Mouse (Mus musculus): ENCODE results near the gene Gpr150.
A peak's percentile ranks its signal among the peaks of the same experiment; 100 is the strongest.

The Gpr150 gene

GRCm38 (mm10) chr13:76056896-76057266, at the start of gene Gpr150:
Gene Gpr150, minus strand, starts transcription at chr13:76056996.
- DNase-seq (ENCODE audit: inconsistent age in 2 of 2, low spot score in 1 of 2): no peak

- peak in 1 of 2 experiments; percentile 68 for DNase-seq (ENCODE audit: inconsistent age in 2 of 2, low spot score in 1 of 2)
Measured at GRCm38 (mm10) chr13:76101989-76102388, 45.2 kb upstream of the Gpr150 start.

- peak; percentile 96 to 97 for DNase-seq (ENCODE audit: inconsistent age in 2 of 2, low spot score in 1 of 2)
Measured at GRCm38 (mm10) chr13:76098493-76099303, 41.9 kb upstream of the Gpr150 start, which contains the start of the genes Arsk and Ttc37. Gene Arsk, minus strand, starts transcription at chr13:76098660. Gene Ttc37, plus strand, starts transcription at chr13:76098734.

GRCm38 (mm10) chr13:76098116-76098492, 41.3 kb upstream of the Gpr150 start:
- DNase-seq (ENCODE audit: inconsistent age in 2 of 2, low spot score in 1 of 2): no peak

- no peak for DNase-seq (ENCODE audit: inconsistent age in 2 of 2, low spot score in 1 of 2)
Measured at GRCm38 (mm10) chr13:76074323-76074722, 17.5 kb upstream of the Gpr150 start.

- DNase-seq (ENCODE audit: inconsistent age in 2 of 2, low spot score in 1 of 2): peak in 1 of 2 experiments; percentile 30
Measured at GRCm38 (mm10) chr13:76064363-76064945, 7.7 kb upstream of the Gpr150 start.

GRCm38 (mm10) chr13:76063548-76063947, 6.8 kb upstream of the Gpr150 start:
- DNase-seq (ENCODE audit: inconsistent age in 2 of 2, low spot score in 1 of 2): no peak

GRCm38 (mm10) chr13:76062569-76062968, 5.8 kb upstream of the Gpr150 start:
- DNase-seq (ENCODE audit: inconsistent age in 2 of 2, low spot score in 1 of 2): no peak

- no peak for DNase-seq (ENCODE audit: inconsistent age in 2 of 2, low spot score in 1 of 2)
Measured at GRCm38 (mm10) chr13:76062126-76062525, 5.3 kb upstream of the Gpr150 start.

- DNase-seq (ENCODE audit: inconsistent age in 2 of 2, low spot score in 1 of 2): no peak
Measured at GRCm38 (mm10) chr13:76059591-76059990, 2.8 kb upstream of the Gpr150 start.

- DNase-seq (ENCODE audit: inconsistent age in 2 of 2, low spot score in 1 of 2): no peak
Measured at GRCm38 (mm10) chr13:76057267-76058069, 672 bp upstream of the Gpr150 start.

- DNase-seq (ENCODE audit: inconsistent age in 2 of 2, low spot score in 1 of 2): peak; percentile 61 to 86
Measured at GRCm38 (mm10) chr13:76056261-76056724, 503 bp downstream of the Gpr150 start.

GRCm38 (mm10) chr13:76055391-76056232, 1.2 kb downstream of the Gpr150 start:
- DNase-seq (ENCODE audit: inconsistent age in 2 of 2, low spot score in 1 of 2): peak; percentile 21 to 60

GRCm38 (mm10) chr13:76044971-76045370, 11.8 kb downstream of the Gpr150 start:
- DNase-seq (ENCODE audit: inconsistent age in 2 of 2, low spot score in 1 of 2): no peak

GRCm38 (mm10) chr13:76042455-76042854, 14.3 kb downstream of the Gpr150 start:
- DNase-seq (ENCODE audit: inconsistent age in 2 of 2, low spot score in 1 of 2): no peak

- DNase-seq (ENCODE audit: inconsistent age in 2 of 2, low spot score in 1 of 2): no peak
Measured at GRCm38 (mm10) chr13:76024588-76024987, 32.2 kb downstream of the Gpr150 start.

- peak in 1 of 2 experiments; percentile 34 for DNase-seq (ENCODE audit: inconsistent age in 2 of 2, low spot score in 1 of 2)
Measured at GRCm38 (mm10) chr13:76021782-76022181, 35.0 kb downstream of the Gpr150 start.

- DNase-seq (ENCODE audit: inconsistent age in 2 of 2, low spot score in 1 of 2): peak; percentile 21 to 75
Measured at GRCm38 (mm10) chr13:76018844-76019400, 37.9 kb downstream of the Gpr150 start.

- DNase-seq (ENCODE audit: inconsistent age in 2 of 2, low spot score in 1 of 2): peak; percentile 99
Measured at GRCm38 (mm10) chr13:76017974-76018843, 38.6 kb downstream of the Gpr150 start, which contains the start of gene Rfesd. Gene Rfesd, minus strand, starts transcription at chr13:76018719.
